Mouse (Mus musculus): ENCODE data around the gene Gm11563.
"Not testable (repeated sequence)": the region's sequence is repeated elsewhere in the genome, so short reads cannot be mapped to it uniquely, and the experiment has no call there.

DNA sequence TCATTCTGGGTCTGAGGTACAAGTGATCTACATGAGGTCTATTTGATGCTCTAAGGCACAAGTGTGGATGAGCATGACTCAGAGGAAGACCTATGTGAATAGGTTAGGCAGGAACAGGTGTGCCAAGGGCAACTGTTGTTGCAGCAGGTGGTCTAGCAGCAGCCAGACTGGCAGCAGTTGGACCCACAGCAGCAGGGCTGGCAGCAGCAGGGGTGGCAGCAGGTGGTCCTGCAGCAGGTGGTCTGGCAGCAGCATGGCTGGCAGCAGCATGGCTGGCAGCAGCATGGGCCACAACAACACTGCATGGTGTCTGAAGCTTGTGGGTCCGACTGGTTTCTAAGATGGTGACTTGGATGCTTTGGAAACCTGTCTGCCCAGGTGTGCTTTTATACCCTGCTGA lies 26.5 kb upstream of the Gm11563 start:
- not testable (repeated sequence) for TF ChIP-seq MAX (IDR thresholded peaks at IDR 0.05; ENCODE audit: low read depth); POLR2A (IDR thresholded peaks at IDR 0.05; ENCODE audit: insufficient read length, low read depth); POLR2AphosphoS2 (IDR thresholded peaks at IDR 0.05; ENCODE audit: insufficient read length, low read depth); USF1 (IDR thresholded peaks at IDR 0.05; ENCODE audit: low read depth)
- TF ChIP-seq MYOG (IDR thresholded peaks at IDR 0.05; ENCODE audit: control insufficient read depth in 1 of 3, insufficient read depth in 1 of 3, insufficient read length in 2 of 3, low read depth in 2 of 3), result peak in 2 of 3 experiments; percentile 49 to 87
